In the genomic region with DNA sequence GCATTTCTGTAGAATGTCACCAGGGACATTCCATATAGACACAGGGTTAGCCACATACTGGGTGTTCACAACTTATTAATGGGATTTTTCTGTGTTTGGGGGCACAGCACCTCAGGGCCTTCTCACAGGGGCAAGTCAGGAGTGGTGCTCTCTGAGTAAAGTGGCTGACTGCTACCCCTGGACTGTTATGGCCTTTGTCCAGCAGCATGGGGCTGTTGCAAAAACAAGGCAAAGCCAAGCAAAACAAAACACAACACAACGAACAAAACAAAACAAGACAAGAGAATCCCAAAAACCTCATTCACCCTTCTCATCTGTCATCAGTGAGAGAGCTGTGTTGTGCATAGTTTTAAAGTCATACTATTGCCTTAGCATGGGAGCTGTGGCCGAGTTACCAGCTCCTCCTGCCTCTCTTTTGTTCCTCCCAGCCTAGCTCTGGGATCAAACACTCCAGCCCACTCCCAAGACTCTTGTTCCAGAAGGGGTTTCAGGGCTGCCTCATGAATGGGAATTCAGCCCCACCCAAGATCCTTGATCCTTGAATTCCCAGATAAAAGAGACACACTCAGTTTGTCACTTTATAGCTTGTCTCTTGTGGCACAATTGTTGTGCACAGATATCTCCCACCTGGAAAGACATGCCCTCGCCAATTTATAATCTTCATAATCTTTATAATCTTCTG, we compare ENCODE assay signal across 24 mouse cellular contexts.
DNase-seq lines count a peak whose midpoint lies in the region; ATAC-seq lines count a peak whose summit lies in the region.
"Had no signal": no experiment of that assay in that cellular context is flagged by ENCODE, and none has a peak within 500 bp of the region (broad histone marks: within the 10 kb centered on the region; RNA-seq: fewer than 3 reads in every experiment).

No protein-coding gene starts in this region.

- H3K27me3 ChIP-seq in kidney, embryonic 16.5 days (ENCODE audit: insufficient read depth, low read length), result no peaks in the 10 kb centered on the region
- H3K27me3 ChIP-seq: CH12.LX; hindbrain, embryonic 12.5 days; hindbrain, embryonic 15.5 days; Patski had no signal

- H3K4me1 ChIP-seq in kidney, embryonic 16.5 days (ENCODE audit: insufficient read depth, low read length), result peaks cover 30% of the 10 kb centered on the region
- H3K4me1 ChIP-seq: forebrain, embryonic 10.5 days; hindbrain, embryonic 12.5 days had no signal

- 0 out of 2 replicates have a peak overlapping the region, but pooled peaks have one; percentile 18 for H3K27ac ChIP-seq in kidney, embryonic 16.5 days (ENCODE audit: low read length)
- H3K27ac ChIP-seq: forebrain, embryonic 10.5 days; heart, adult 2 months; hindbrain, embryonic 12.5 days; hindbrain, embryonic 15.5 days had no signal

- peaks cover 13% of the 10 kb centered on the region; the same call in 1 of the 2 replicates for H3K36me3 ChIP-seq in kidney, embryonic 16.5 days (ENCODE audit: insufficient read depth, low read length)
- H3K36me3 ChIP-seq: hindbrain, embryonic 12.5 days; hindbrain, embryonic 15.5 days had no signal

- no peak overlapping the region for H3K4me2 ChIP-seq in kidney, embryonic 16.5 days (replicated peaks; ENCODE audit: low read depth, low read length)
- H3K4me2 ChIP-seq: heart, embryonic 11.5 days; hindbrain, embryonic 12.5 days; hindbrain, embryonic 15.5 days had no signal

- no peak overlapping the region for H3K4me3 ChIP-seq in kidney, embryonic 16.5 days (ENCODE audit: low read length)
- H3K4me3 ChIP-seq: forebrain, embryonic 10.5 days; heart, adult 2 months; hindbrain, embryonic 12.5 days; hindbrain, embryonic 15.5 days had no signal

- DNase-seq in kidney, adult 11 months, result no peak
- DNase-seq in ES-CJ7 (ENCODE audit: low read depth, low spot score), result peak; percentile 45
- peak; percentile 53 for DNase-seq in R1 (ENCODE audit: low read depth, low spot score)
- no peak for DNase-seq in Muller cell, postnatal 12 days (ENCODE audit: inconsistent ontology term)
- DNase-seq in gastrocnemius, adult 18-20 months (ENCODE audit: low spot score), result no peak
- DNase-seq: adrenal gland, postnatal 10 days; adrenal gland, postnatal 36 days; B cell, adult 2 months; cerebellum, adult 18-20 months; cerebellum, adult 9-10 months; cerebellum, postnatal 14 days; forebrain, postnatal 0 days; gastrocnemius, postnatal 25 days; heart, adult 2 months had no signal

- WGBS in kidney, embryonic 16.5 days, result 60% methylated on average over 3 of the region's 3 CpGs

- no peak for ATAC-seq in kidney, embryonic 16.5 days (ENCODE audit: low FRiP score, low TSS enrichment)
- ATAC-seq: activated CD4-positive, CD25-positive, alpha-beta regulatory T cell, adult 4 months; forebrain, embryonic 14.5 days; forebrain, postnatal 0 days; intestine, postnatal 0 days; Patski had no signal

- H3K9me3 ChIP-seq in kidney, embryonic 16.5 days (ENCODE audit: low read length), result no peaks in the 10 kb centered on the region
- H3K9me3 ChIP-seq: forebrain, embryonic 10.5 days; hindbrain, embryonic 12.5 days; hindbrain, embryonic 15.5 days had no signal

- no peak overlapping the region for H3K9ac ChIP-seq in kidney, embryonic 16.5 days (replicated peaks; ENCODE audit: low read length)
- H3K9ac ChIP-seq: forebrain, postnatal 0 days; hindbrain, embryonic 12.5 days; hindbrain, embryonic 15.5 days had no signal

Comparison
In these comparisons a context has a peak if more than half of its experiments do, and no peak if none do; other contexts are left out.
1. DNase-seq: peak in ES-CJ7 (single experiment) and R1 (single experiment); none in kidney, adult 11 months (single experiment), Muller cell, postnatal 12 days (single experiment) and gastrocnemius, adult 18-20 months (single experiment).